Mouse (Mus musculus) cerebellum, adult 9-11 months (tissue): ENCODE data around the gene Thap4.
"Not testable (repeated sequence)": the region's sequence is repeated elsewhere in the genome, so short reads cannot be mapped to it uniquely, and the experiment has no call there.

Experiments used
- DNase-seq: peaks from one replicate; pipeline ENCODE4 v3.0.0; 2022

Thap4 gene

GRCm38 (mm10) chr1:93688154-93688553, 66.5 kb downstream of the Thap4 start:
- no peak for DNase-seq

- no peak for DNase-seq
Observed at GRCm38 (mm10) chr1:93686961-93687320, 67.7 kb downstream of the Thap4 start.

GRCm38 (mm10) chr1:93686245-93686960, 68.3 kb downstream of the Thap4 start:
- DNase-seq, result peak; percentile 47

DNA sequence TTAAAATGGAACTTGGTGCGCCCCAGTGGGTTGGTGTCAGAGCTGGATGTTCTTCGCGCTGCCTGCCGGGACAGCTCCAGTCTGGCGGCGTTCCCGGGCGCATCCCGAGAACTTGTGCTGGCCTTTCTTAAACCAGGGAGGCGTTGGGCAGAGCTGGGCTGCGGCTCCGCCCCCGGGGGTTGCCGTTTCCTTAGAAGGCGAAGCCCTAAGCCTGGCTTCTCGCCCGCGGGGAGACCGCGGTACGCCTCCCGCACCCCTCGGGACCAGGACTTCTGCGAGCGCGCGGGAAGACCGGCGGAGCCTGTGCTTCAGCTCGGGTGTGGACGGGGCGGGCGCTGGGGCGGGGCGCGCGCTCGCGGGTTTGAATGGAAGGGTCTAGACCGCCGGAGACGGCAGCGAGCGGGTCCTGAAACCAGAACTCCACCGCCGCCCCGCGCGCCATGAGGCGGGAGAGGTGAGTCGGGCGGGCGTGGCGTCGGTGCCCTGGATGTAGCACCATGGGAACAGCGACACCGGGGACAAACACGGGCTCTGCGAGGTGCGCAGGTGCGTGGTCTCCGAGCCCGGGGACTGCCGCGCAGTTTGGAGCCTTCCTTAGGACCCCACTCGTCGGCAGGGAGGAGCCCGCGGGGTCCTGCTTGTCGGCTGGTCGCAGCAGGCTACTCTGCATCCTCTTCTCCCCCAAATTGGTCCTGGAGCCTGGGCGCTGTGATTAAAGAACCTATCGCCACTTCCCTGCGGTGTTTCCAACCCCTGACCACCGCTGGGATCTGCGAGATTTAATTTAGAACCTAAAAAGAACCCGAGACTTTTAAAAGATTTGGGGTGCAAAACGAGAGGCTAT, 69.0 kb downstream of the Thap4 start, which contains the start of gene Bok:
Gene Bok (plus strand): TSS at position 260 of the 844 bp plus-strand sequence.
- peak; percentile 50 for DNase-seq

DNA sequence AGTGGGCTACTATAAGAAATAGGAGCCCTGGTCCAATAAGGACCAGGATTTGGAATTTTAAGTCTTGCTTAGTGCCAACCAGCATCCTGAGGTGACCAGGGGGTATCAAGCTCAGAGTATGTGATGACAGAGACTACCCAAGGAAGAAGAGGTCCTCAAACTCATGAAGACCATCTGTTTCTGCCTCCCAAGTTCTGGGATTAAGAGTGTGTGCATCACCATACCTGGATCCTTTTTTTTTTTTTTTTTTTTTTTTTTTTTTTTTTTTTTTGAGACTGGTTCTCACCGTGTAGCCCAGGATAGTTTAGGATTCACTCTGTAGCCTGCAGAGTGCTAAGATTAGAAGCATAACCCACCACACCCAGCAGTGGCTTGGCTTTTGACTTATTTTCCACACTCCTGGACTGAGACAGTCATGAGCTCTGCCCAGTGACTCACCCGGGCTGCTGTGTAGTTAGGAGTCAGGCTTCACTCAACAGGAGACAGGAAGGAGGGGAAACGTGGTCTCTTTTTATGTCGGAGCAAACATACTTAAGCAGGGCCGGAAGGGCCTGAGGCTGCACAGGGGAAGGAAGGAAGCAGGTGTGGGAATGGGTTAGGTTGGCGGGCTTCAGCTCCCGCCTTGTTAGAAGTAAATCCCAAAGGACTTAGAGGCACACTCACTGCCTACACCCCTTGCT, 74.6 kb downstream of the Thap4 start:
- DNase-seq, result no peak

DNA sequence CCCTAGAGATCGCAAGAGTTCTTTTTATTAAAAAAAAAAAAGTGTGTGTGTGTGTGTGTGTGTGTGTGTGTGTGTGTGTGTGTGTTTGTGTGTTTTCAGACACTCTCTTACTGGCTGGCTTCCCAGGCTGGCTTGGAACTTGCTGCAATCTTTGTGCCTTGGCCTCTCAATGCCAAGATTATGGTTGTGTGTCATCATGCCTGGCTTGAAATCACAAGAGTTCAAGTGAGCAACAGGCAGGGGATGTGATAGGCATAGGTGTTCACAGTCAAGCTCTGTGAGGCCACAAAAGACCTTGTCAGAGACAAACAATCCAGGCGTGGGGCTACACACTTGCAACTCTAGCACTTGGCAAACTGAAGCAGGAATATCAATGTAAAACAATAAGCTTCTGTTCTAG, 76.3 kb downstream of the Thap4 start:
- DNase-seq, result no peak

DNA sequence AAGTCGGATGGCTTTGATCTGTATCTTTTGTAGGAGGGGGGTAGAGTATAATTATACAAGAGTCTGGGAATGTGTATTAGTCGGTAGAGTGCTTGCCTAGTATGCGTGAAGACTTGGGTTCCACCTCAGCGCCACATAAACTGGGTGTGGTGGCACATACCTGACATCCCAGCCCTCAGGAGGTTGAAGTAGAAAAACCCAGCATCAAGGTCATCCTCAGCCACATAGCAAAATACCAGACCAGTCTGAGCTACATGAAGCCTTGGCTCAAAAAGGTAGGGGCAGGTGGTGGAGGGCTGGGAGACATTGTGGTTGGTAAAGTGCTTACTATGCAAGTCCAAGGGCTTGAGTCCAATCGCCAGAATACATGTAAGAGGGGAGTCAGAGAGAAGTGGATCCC, 82.0 kb downstream of the Thap4 start:
- DNase-seq, result no peak

GRCm38 (mm10) chr1:93669941-93670340, 84.7 kb downstream of the Thap4 start:
- no peak for DNase-seq

GRCm38 (mm10) chr1:93668791-93669548, 85.7 kb downstream of the Thap4 start:
- peak; percentile 54 for DNase-seq

DNA sequence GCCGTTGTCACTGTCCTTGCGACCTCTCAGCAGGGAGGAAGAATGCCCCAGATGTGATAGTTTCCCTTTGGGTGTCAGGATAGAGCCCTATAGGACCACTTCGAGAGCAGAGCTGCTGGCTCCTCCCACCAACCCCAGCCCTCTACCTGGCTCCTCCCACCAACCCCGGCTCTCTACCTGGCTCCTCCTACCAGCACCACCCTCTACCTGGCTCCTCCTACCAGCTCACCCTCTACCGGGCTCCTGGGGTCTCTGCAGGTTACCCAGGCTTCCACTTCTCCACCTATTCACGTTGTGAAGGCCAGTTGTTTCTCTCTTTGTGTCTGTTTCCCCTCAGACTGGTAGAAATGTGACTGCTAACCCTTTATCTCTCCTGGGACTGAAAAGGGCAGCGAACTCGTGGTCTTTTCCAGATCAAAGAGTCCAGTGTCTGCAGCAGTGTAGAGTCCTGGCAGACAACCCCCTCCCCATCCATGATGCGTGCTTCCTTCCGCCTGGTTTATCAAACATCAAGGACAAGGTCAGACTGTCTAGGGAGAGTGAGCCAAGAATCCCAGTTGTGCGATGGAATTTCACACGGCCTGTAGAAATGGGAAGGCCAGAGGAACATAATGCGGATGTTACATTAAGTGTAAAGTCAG, 86.8 kb downstream of the Thap4 start:
- no peak for DNase-seq

- not testable (repeated sequence) for DNase-seq
Observed at GRCm38 (mm10) chr1:93658559-93658958, 96.1 kb downstream of the Thap4 start, which contains the start of gene Stk25. TSS of gene Stk25 (minus strand) at chr1:93658659.

GRCm38 (mm10) chr1:93657025-93657360, 97.7 kb downstream of the Thap4 start:
- DNase-seq, result no peak

DNA sequence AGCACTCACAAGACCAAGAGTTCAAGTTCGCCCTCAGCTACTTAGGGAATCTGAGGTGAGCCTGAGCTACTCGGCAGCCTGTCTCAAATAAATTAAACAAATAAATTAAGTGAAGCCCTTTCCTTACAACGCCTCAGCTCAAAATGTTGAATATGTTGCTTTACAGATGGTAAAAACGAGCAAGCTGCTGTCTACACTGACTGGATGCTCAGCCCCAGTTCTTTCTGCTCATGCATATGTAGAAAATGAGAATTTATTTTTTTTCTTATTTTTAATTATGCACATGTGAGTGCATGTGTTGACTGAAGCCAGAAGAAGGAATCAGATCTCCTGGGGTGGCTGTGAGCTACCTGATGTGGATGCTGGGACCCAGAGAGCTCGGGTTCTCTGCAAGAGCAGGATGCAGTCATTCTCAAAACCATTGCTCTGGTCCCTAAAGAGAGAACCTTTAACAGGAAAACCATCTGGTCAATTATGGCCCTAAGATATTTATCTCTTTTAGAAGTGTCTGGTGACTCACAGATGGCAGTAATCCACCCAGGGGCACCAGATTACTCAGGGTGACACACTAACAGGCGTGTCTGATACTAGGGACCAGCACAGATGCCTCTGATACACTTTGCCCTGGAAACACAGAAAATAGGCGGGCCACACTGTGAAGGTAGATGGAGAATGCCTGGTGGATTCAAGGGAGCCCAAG, 98.2 kb downstream of the Thap4 start:
- no peak for DNase-seq

GRCm38 (mm10) chr1:93654798-93655197, 99.9 kb downstream of the Thap4 start:
- DNase-seq, result no peak

- no peak for DNase-seq
Observed at GRCm38 (mm10) chr1:93654275-93654674, 100.4 kb downstream of the Thap4 start.
